Mouse (Mus musculus) thymus, postnatal 36 days (tissue): ENCODE data around the gene Polr3h.
"Not testable (repeated sequence)": the region's sequence is repeated elsewhere in the genome, so short reads cannot be mapped to it uniquely, and the experiment has no call there.

Experiments used
- DNase-seq, 2 experiments: peaks; one replicate each; pipeline ENCODE4 v3.0.0; 2022; ENCODE audit warnings: mixed read lengths in 2 of 2

Gene Polr3h

DNA sequence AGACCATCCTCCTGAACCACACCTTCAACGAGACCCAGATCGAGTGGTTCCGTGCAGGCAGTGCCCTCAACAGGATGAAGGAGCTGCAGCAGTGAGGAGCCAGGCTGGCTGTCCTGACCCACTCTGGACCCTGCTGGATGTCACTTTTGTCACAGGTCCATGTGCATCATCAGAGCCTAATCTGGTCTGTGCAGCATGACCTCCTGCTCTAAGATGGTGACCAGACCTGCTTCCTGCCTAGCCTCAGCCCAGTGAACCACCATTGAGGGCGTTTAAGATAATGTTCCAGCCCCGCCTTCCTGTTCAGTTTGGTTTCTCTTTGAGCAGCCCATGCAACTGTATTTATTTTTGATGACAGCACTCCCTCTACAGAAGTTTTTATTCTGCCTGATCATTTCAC is 11.4 kb downstream of the Polr3h start:
- DNase-seq = no peak

- no peak for DNase-seq
Observed at GRCm38 (mm10) chr15:81912498-81912897, 13.5 kb downstream of the Polr3h start.

DNA sequence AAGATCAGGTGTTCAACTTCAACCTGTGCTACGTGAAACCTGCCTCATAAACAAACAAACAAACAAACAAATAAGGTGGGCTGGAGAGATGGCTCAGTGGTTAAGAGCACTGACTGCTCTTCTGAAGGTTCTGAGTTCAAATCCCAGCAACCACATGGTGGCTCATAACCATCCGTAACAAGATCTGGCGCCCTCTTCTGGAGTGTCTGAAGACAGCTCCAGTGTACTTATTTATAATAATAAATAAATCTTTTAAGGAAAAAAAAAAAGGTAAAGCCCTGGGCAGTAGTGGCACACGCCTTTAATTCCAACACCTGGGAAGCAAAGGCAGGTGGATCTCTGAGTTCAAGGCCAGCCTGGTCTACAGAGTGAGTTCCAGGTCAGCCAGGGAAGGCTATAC is 17.3 kb downstream of the Polr3h start:
- not testable (repeated sequence) for DNase-seq

GRCm38 (mm10) chr15:81907953-81908352 is 18.1 kb downstream of the Polr3h start:
- no peak for DNase-seq

DNA sequence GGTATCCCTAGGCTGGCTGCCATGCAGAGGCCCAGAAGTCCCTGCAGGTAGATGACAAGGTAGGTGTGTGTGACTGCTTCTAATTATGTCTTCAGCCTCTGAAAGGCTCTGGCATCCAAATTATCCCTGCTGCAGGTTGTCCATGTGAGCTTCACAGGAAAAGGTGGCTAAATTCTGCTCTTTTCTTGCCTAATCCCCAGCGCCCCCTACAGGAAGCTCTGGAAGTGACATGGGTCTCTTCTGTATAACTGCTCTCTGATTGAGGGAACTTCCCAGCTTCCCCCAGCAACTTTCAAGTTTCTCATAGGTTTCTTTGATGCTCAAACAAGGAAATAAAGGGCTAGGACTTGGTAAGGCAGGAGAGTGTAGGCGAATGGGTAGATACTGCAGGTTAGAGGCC is 21.1 kb downstream of the Polr3h start:
- peak; percentile 63 to 70 for DNase-seq

DNA sequence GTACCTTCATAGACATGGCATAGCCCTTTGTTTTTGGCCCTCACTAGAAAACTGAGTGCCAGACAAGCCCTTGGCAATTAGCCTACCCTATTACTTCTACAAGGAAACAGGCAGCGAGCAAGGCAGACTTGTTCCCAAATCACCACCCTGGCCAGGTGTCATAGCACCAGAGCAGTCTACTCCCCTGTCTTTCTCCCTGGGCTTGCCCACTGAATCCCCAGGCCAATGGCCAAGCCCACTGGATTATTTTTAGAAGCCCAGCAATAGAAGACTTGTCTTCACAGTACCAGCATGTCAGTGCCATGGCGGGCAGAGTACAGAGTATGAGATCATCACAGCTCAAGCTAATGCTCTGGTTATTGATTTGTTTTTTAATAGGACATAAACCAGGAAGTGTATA is 27.3 kb downstream of the Polr3h start:
- no peak for DNase-seq

DNA sequence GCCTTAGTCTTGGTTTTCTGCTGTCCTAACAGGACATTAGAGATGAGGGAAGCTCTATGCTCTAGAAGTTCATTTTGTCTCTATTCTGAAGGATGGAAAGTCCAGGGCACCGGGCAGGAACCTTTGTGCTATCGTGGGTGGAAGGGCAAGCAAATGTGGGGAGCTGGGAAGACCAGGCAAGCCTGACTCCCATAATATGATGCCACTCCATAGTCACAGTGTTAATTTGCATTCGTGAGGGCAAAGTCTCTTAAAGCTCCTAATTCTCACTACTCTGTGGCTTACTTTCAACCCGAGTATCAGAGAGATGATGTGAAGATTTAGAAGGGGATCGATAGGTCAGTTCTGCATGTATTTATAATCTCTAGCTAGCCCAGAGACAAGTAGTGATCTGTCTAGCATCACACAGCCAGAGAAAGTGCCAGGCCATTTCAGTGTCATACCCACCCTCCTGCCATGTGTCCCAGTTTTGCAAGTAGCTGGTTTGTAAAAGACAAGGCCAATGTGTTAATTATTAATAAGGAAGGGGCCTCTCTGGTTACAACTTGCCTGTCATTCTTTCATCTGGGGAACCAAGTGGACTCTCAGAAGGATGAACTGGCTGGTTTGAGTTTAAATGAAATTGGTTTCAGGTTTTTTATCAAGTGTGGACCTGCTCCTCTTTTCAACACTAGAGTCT is 28.3 kb downstream of the Polr3h start:
- no peak for DNase-seq

- no peak for DNase-seq
Observed at GRCm38 (mm10) chr15:81896407-81896806, 29.6 kb downstream of the Polr3h start.

GRCm38 (mm10) chr15:81894002-81894401 is 32.0 kb downstream of the Polr3h start:
- no peak for DNase-seq

GRCm38 (mm10) chr15:81891822-81892580 is 34.0 kb downstream of the Polr3h start:
- DNase-seq = no peak

DNA sequence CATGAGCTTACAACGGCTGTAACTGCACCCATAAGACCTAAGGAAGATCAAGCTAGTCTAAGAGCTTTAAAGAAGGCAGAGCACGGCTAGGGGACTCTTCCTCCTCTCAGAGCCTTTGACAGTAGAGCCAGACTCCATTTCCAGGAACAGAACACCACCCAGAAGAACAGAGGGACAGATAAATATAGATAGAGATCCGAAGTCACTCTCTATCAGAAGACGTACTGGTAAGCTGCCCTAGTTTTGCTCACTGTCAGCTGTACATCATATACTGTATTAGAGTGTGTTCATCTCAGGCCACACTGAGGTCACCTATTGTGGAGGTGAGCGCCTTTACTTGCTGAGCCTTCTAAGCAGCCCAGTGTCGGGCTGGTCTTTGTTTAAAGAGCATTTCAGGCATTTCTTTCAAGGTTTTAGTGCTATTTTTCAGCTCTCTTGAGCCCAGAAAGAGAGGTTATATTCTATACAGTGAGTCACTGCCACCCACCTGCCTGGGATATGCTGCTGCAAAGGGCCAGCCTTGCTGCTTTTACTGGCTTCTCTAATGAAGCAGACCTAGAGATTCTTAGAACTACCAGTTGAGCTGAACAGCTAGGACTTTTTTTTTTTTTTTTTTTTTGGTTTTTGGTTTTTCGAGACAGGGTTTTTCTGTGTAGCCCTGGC is 34.8 kb downstream of the Polr3h start:
- no peak for DNase-seq

DNA sequence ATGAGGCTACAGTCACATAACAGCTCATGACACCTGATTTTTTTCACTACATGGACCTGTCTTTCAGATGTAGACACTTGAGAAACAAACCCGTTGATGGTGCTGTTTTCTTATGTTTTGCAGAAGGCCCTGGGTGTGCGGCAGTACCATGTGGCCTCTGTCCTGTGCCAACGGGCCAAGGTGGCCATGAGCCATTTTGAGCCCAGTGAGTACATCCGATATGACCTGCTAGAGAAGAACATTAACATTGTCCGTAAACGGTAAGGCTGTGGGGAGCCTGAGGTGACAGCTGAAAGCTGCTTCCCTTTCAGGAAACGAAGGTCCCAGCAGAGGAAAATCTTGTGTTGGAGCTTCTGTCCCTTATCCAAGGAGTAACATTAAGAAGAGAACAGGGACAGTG is 36.9 kb downstream of the Polr3h start:
- no peak for DNase-seq

- DNase-seq = no peak
Observed at GRCm38 (mm10) chr15:81886795-81887550, 39.1 kb downstream of the Polr3h start.

- DNase-seq = no peak
Observed at GRCm38 (mm10) chr15:81885418-81885934, 40.6 kb downstream of the Polr3h start.

DNA sequence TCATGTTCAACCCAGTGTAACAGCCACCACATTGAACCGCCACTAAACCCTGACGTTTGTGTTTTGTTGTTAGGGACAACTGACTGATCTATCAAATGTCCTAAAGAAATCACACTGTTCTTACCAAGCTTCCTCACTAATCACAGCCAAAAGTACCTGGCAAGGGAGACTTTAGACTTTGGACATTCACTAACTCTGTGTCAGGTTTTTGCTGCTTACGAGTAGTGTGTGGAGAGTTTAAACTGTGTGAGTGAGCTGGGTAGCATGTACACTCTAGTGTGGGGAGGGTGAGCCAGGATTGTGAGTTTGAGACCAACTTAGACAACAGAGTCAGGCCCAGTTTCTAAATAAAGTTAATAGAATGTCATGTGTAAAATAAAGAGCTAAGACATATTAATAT is 43.7 kb downstream of the Polr3h start:
- DNase-seq = no peak

GRCm38 (mm10) chr15:81879531-81880401 is 46.3 kb downstream of the Polr3h start:
- no peak for DNase-seq

- DNase-seq = peak; percentile 99
Observed at GRCm38 (mm10) chr15:81872262-81873136, 53.5 kb downstream of the Polr3h start, which contains the start of gene Aco2. Aco2 (plus strand) TSS chr15:81872309.

DNA sequence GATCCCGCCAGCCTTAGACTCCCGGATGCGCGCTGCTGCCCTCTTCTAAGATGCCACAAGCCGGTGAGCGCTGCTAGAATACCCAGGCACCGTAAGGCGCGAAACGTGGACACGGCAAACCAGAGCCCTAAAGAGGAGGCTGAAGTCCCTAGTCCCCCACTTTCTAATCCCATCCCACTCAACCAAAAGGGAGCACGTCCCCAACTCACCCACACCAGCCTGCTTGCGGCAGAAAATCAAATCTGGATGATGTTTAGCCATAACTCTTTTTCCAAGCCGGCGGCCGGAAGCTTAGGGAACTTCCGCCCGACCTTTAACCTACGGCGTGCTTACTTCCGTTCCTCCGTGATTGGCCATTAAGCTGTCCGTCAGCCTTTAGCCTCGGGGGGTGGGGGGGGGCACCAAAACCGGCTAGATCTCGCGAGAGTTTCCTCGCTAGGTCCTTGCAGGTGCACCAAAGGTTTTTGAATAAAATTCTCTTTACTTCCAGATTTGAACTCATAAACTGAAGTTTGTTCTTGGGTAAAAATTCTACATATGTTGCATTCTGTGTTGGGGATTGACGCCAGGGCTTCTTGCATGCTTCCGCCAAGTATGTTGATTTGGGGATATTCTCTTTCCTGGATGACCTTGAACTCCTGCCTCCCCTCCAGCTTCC is 54.3 kb downstream of the Polr3h start, which contains the start of gene Phf5a:
Phf5a (minus strand) TSS at position 308 of the 658 bp plus-strand sequence.
- DNase-seq = peak; percentile 76 to 81

DNA sequence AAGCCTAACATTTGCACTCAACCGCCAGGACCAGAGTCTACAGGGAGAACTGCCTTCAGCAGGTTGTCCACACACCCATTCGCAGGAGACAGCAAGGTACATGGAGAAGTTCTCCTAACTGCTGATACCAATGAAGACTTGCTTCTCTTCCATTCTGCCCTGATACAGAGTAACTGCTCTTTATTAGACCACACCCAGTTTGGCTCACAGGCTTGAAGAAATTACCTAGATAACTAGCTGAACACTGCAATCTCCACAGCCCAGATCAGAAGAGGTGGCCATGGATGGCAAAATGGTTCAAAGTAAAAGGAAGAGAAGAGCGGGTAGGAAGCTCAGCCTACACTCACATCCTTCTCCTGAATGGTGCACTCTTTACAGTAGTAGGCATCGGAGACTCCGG is 56.1 kb downstream of the Polr3h start:
- no peak for DNase-seq

GRCm38 (mm10) chr15:81864238-81864637 is 61.8 kb downstream of the Polr3h start:
- DNase-seq = no peak
